8 mouse cellular contexts compared by ENCODE assay signal in the genomic region with DNA sequence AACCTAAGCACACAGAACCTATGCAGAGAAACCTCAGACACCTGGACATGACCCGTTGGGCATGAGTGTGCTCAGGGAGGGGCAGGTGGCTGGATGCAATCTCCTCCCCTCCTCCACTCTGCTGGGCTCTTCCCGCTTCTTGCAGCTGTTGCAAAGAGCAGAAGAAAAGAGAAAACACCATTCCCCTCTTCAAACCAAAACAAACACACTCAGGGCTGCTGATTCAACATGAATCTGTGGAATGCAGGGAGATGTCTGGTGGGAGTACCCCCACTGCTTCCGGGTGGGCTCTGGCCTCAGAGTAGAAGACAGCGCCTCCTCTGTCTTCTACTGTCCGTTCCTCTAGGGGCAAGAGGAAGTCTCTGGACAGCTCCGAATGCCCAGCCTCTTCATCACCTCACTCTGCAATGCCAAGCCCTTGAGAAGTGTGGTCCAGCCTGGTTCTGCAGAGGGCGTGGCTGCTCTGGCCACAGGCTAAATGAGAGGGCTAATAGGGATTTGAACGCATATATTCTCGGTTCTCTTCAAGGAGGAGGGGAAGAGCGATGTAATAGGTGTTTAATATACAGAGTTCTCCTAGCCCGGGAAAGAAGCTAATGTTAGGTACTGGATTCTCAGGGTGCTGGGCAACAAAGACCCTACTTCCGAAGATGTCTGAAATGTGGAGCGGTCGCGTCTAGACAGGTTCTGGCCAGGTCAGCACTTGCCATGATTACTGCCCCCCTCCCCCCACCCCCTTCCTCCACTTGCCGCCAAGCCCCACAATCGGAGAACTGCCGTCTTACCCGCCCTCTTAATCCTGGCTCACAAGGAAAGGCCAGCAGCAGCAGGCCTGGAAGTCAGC. TPM values are rescaled to one million over a fixed set of nuclear protein-coding genes. Genes with fewer than 3 reads are reported as not detected.
A peak's percentile ranks its signal among the peaks of the same experiment; 100 is the strongest.
DNase-seq lines count a peak whose midpoint lies in the region; ATAC-seq and TF ChIP-seq lines count a peak whose summit lies in the region.

No protein-coding gene starts in this region.

- H3K4me1 ChIP-seq in spleen, adult 2 months (ENCODE audit: control insufficient read depth, insufficient read depth, insufficient read length): no peaks in the 10 kb centered on the region; the same call in 1 of the 2 replicates
- H3K4me1 ChIP-seq in forebrain, embryonic 11.5 days (replicated peaks; ENCODE audit: control insufficient read depth, insufficient read depth, low read length): peaks cover 9% of the 10 kb centered on the region; the same call in 1 of the 2 replicates
- H3K4me1 ChIP-seq in limb, embryonic 14.5 days (ENCODE audit: control insufficient read depth, insufficient read depth, low read length): peaks cover 17% of the 10 kb centered on the region
- H3K4me1 ChIP-seq in neural tube, embryonic 11.5 days (ENCODE audit: control insufficient read depth, insufficient read depth, low read length): 0 out of 2 replicates have a peak, but pooled peaks cover 3% of the 10 kb centered on the region

- H3K4me3 ChIP-seq in spleen, adult 2 months (ENCODE audit: extremely low read depth, insufficient read depth, insufficient read length): peak overlapping the region; percentile 68
- peak overlapping the region; percentile 54 for H3K4me3 ChIP-seq in forebrain, embryonic 11.5 days (ENCODE audit: low read depth, low read length)
- H3K4me3 ChIP-seq in limb, embryonic 14.5 days (replicated peaks; ENCODE audit: low read length): peak overlapping the region; percentile 56
- H3K4me3 ChIP-seq in neural tube, embryonic 11.5 days (ENCODE audit: low read depth, low read length): peak overlapping the region; percentile 53

- TF ChIP-seq CTCF in spleen, adult 2 months (IDR thresholded peaks at IDR 0.05; ENCODE audit: extremely low read depth, insufficient read depth, insufficient read length, insufficient replicate concordance): no peak

- H3K27me3 ChIP-seq in spleen, adult 2 months (ENCODE audit: control insufficient read depth, insufficient read depth, low read length): peaks cover 8% of the 10 kb centered on the region
- peaks cover 24% of the 10 kb centered on the region for H3K27me3 ChIP-seq in forebrain, embryonic 11.5 days (ENCODE audit: control insufficient read depth, insufficient read depth, low read length)
- H3K27me3 ChIP-seq in limb, embryonic 14.5 days (ENCODE audit: control insufficient read depth, insufficient read depth, low read length): peaks cover 44% of the 10 kb centered on the region
- peaks cover 33% of the 10 kb centered on the region for H3K27me3 ChIP-seq in neural tube, embryonic 11.5 days (ENCODE audit: control insufficient read depth, insufficient read depth, low read length)

- no peak for ATAC-seq in forebrain, embryonic 11.5 days (replicated peaks; ENCODE audit: low FRiP score)
- ATAC-seq in limb, embryonic 14.5 days (ENCODE audit: low FRiP score, low read depth): 0 out of 2 replicates have a peak, but pooled peaks have one; percentile 4
- no peak for ATAC-seq in neural tube, embryonic 11.5 days (ENCODE audit: insufficient read depth, low FRiP score, low TSS enrichment)
- ATAC-seq in activated CD4-positive, CD25-positive, alpha-beta regulatory T cell, adult 4 months: no peak
- ATAC-seq in monocyte, adult 5-6 weeks (replicated peaks; ENCODE audit: insufficient number of reproducible peaks, low FRiP score, low TSS enrichment, poor library complexity, severe bottlenecking): no peak

- no peak for DNase-seq in spleen, adult 2 months (ENCODE audit: low read depth in 1 of 2, low spot score in 2 of 2)
- DNase-seq in spleen, adult 18-20 months: no peak
- no peak for DNase-seq in forebrain, embryonic 11.5 days (ENCODE audit: low spot score)
- DNase-seq in limb, embryonic 14.5 days (ENCODE audit: low spot score): no peak
- no peak for DNase-seq in neural tube, embryonic 11.5 days (ENCODE audit: low spot score)
- DNase-seq in gastrocnemius, postnatal 4 days (ENCODE audit: low spot score in 2 of 2): no peak

- H3K4me2 ChIP-seq in forebrain, embryonic 11.5 days (ENCODE audit: low read depth, low read length, severe bottlenecking): peak overlapping the region; percentile 99
- H3K4me2 ChIP-seq in limb, embryonic 14.5 days (replicated peaks; ENCODE audit: low read depth, low read length, severe bottlenecking): peak overlapping the region; percentile 98
- H3K4me2 ChIP-seq in neural tube, embryonic 11.5 days (ENCODE audit: low read depth): peak overlapping the region; percentile 92

- 19% methylated on average over 19 of the region's 19 CpGs for WGBS in spleen, adult 2 months
- 8% methylated on average over 19 of the region's 19 CpGs for WGBS in forebrain, embryonic 11.5 days
- WGBS in limb, embryonic 14.5 days: 10% methylated on average over 19 of the region's 19 CpGs
- WGBS in neural tube, embryonic 11.5 days: 7% methylated on average over 19 of the region's 19 CpGs

- no peak overlapping the region for H3K27ac ChIP-seq in spleen, adult 2 months (ENCODE audit: insufficient read depth, low read length)
- no peak overlapping the region for H3K27ac ChIP-seq in forebrain, embryonic 11.5 days (ENCODE audit: low read depth, low read length)
- no peak overlapping the region for H3K27ac ChIP-seq in limb, embryonic 14.5 days (replicated peaks; ENCODE audit: low read depth, low read length)
- H3K27ac ChIP-seq in neural tube, embryonic 11.5 days (ENCODE audit: low read depth, low read length): no peak overlapping the region

- H3K9me3 ChIP-seq in forebrain, embryonic 11.5 days (ENCODE audit: control insufficient read depth, low read length): no peaks in the 10 kb centered on the region
- no peaks in the 10 kb centered on the region for H3K9me3 ChIP-seq in limb, embryonic 14.5 days (ENCODE audit: control insufficient read depth, low read length)
- H3K9me3 ChIP-seq in neural tube, embryonic 11.5 days (ENCODE audit: control insufficient read depth, low read length): no peaks in the 10 kb centered on the region

- TF ChIP-seq POLR2A in spleen, adult 2 months (IDR thresholded peaks at IDR 0.05; ENCODE audit: low read depth, low read length): no peak
- TF ChIP-seq POLR2A in limb, embryonic 14.5 days (IDR thresholded peaks at IDR 0.05; ENCODE audit: borderline replicate concordance, extremely low read depth, insufficient read depth, insufficient read length): no peak

- no peaks in the 10 kb centered on the region for H3K36me3 ChIP-seq in spleen, adult 2 months (ENCODE audit: control insufficient read depth, insufficient read depth, low read length)
- H3K36me3 ChIP-seq in forebrain, embryonic 11.5 days (ENCODE audit: control insufficient read depth, insufficient read depth, low read length): no peaks in the 10 kb centered on the region
- no peaks in the 10 kb centered on the region for H3K36me3 ChIP-seq in limb, embryonic 14.5 days (ENCODE audit: control insufficient read depth, insufficient read depth, low read length)
- no peaks in the 10 kb centered on the region for H3K36me3 ChIP-seq in neural tube, embryonic 11.5 days (ENCODE audit: control insufficient read depth, insufficient read depth, low read length)

- no peak overlapping the region for H3K9ac ChIP-seq in forebrain, embryonic 11.5 days (ENCODE audit: low read length)
- H3K9ac ChIP-seq in limb, embryonic 14.5 days (ENCODE audit: low read depth, low read length, severe bottlenecking): peak overlapping the region; percentile 57
- peak overlapping the region; percentile 19; the same call in 1 of the 2 replicates for H3K9ac ChIP-seq in neural tube, embryonic 11.5 days (ENCODE audit: low read length)

RNA-seq across cellular contexts. Expression of a gene that starts 1.2 kb away (rescaled TPM):
- polyA plus RNA-seq in spleen, adult 2 months (2012; rRNA removed): 12.7 and 13.9 TPM in 2 replicates
- polyA plus RNA-seq in forebrain, embryonic 11.5 days (2014; fragmentation: Nextera tagmentation; extraction: Ambion mirVana): 4.4 and 5.4 TPM in 2 replicates
- polyA plus RNA-seq in limb, embryonic 14.5 days (2012; rRNA removed): 12.7 and 14.3 TPM in 2 replicates
- 8.6 and 10.0 TPM in 2 replicates for polyA plus RNA-seq in limb, embryonic 14.5 days (2014; fragmentation: Nextera tagmentation; extraction: Ambion mirVana)
- polyA plus RNA-seq in neural tube, embryonic 11.5 days (2014; fragmentation: Nextera tagmentation; extraction: Ambion mirVana): 4.9 and 5.2 TPM in 2 replicates
- under 1 TPM; 0.56 to 0.64 TPM for polyA plus RNA-seq in activated CD4-positive, CD25-positive, alpha-beta regulatory T cell, adult 4 months (2017; shearing (Covaris generic))
- 1 to 10 TPM; 4.8 to 5.5 TPM for total RNA-seq in gastrocnemius, postnatal 4 days (2021)
- 0.75 to 1.2 TPM (median 0.97 TPM) in 3 replicates for total RNA-seq in monocyte, adult 5-6 weeks (2017)

RNA-seq across cellular contexts. Expression of a gene that starts 34.3 kb away (rescaled TPM):
- 12.6 and 13.8 TPM in 2 replicates for polyA plus RNA-seq in spleen, adult 2 months (2012; rRNA removed)
- polyA plus RNA-seq in forebrain, embryonic 11.5 days (2014; fragmentation: Nextera tagmentation; extraction: Ambion mirVana): 16.5 and 17.4 TPM in 2 replicates
- polyA plus RNA-seq in limb, embryonic 14.5 days (2012; rRNA removed): 29.6 and 36.3 TPM in 2 replicates
- 34.9 and 38.8 TPM in 2 replicates for polyA plus RNA-seq in limb, embryonic 14.5 days (2014; fragmentation: Nextera tagmentation; extraction: Ambion mirVana)
- 16.2 and 17.9 TPM in 2 replicates for polyA plus RNA-seq in neural tube, embryonic 11.5 days (2014; fragmentation: Nextera tagmentation; extraction: Ambion mirVana)
- 1 to 10 TPM; 2.9 to 5.6 TPM for polyA plus RNA-seq in activated CD4-positive, CD25-positive, alpha-beta regulatory T cell, adult 4 months (2017; shearing (Covaris generic))
- total RNA-seq in gastrocnemius, postnatal 4 days (2021): 100 to 1,000 TPM; 254 to 274 TPM
- total RNA-seq in monocyte, adult 5-6 weeks (2017): 2.8 to 14.5 TPM (median 4.8 TPM) in 3 replicates

RNA-seq across cellular contexts. Expression of a gene that starts 44.5 kb away (rescaled TPM):
- polyA plus RNA-seq in spleen, adult 2 months (2012; rRNA removed): not detected in 2 replicates
- 1.4 TPM in 2 replicates for polyA plus RNA-seq in forebrain, embryonic 11.5 days (2014; fragmentation: Nextera tagmentation; extraction: Ambion mirVana)
- polyA plus RNA-seq in limb, embryonic 14.5 days (2012; rRNA removed): 8.3 and 8.6 TPM in 2 replicates
- polyA plus RNA-seq in limb, embryonic 14.5 days (2014; fragmentation: Nextera tagmentation; extraction: Ambion mirVana): 14.3 and 16.3 TPM in 2 replicates
- 1.8 and 2.2 TPM in 2 replicates for polyA plus RNA-seq in neural tube, embryonic 11.5 days (2014; fragmentation: Nextera tagmentation; extraction: Ambion mirVana)
- not detected for polyA plus RNA-seq in activated CD4-positive, CD25-positive, alpha-beta regulatory T cell, adult 4 months (2017; shearing (Covaris generic))
- total RNA-seq in gastrocnemius, postnatal 4 days (2021): under 1 TPM; 0.34 to 0.60 TPM
- total RNA-seq in monocyte, adult 5-6 weeks (2017): not detected in 3 replicates
